Mouse (Mus musculus): Measurements from ENCODE around the gene Trappc1. TPM values are rescaled to one million over a fixed set of nuclear protein-coding genes. Genes with fewer than 3 reads are reported as not detected.

Gene Trappc1
- polyA plus RNA-seq, 1 experiment from 2014 or later = 215 TPM

DNA sequence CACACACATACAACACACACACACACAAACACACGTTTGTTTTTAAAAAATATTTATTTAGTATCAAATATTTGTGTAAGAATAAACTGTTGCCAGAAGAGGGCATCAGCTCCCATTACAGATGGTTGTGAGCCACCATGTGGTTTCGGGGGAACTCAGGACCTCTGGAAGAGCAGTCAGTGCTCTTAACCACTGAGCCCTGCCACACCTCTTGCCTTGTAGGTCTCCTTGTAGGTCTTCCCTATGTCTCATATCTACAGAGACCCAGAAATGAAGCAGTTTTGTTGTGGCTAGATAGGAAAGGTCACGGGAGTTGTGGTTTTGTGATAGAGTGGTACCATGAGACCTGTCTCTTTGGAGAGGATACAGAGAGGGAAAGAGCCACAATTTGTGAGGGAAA lies 10.1 kb downstream of the Trappc1 start:
- no peak overlapping the region for H3K27ac ChIP-seq (ENCODE audit: low read depth, low read length)
- H3K9me3 ChIP-seq (ENCODE audit: control insufficient read depth, low read length) = no peaks in the 10 kb centered on the region
- ATAC-seq (ENCODE audit: insufficient read depth, low FRiP score, low TSS enrichment) (no peak), DNase-seq (ENCODE audit: low spot score) (no peak)
- WGBS = 63% methylated on average over 3 of the region's 3 CpGs
- no peak overlapping the region for H3K9ac ChIP-seq (ENCODE audit: low read length)
- no peak overlapping the region for H3K4me2 ChIP-seq (ENCODE audit: low read depth)
- H3K36me3 ChIP-seq (ENCODE audit: control insufficient read depth, insufficient read depth, low read length) = no peaks in the 10 kb centered on the region
- no peak overlapping the region for H3K4me3 ChIP-seq (ENCODE audit: low read depth, low read length)
- H3K4me1 ChIP-seq (ENCODE audit: control insufficient read depth, insufficient read depth, low read length) = peaks cover 7% of the 10 kb centered on the region
- no peaks in the 10 kb centered on the region for H3K27me3 ChIP-seq (ENCODE audit: control insufficient read depth, insufficient read depth, low read length)

DNA sequence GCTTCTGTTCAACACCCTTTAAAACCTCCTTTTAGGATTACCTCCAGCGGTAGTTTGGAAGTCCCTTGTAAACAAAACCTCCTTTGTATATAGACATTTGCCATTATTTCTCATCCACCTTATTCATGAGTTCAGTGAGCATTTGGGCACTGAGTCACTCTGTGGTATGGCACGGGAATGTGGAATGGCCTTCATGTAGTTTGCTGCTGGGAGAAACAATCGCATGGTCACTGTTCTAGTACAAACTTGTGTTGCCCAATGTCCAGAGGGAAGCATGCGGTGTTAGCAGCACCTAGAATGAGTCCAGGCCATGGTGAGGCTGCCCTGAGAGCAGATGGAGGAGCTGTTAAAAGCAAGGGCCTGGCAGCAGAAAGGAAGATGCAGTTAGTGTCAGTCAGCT lies 11.0 kb downstream of the Trappc1 start:
- H3K4me3 ChIP-seq (ENCODE audit: low read depth, low read length) = no peak overlapping the region
- H3K36me3 ChIP-seq (ENCODE audit: control insufficient read depth, insufficient read depth, low read length) = no peaks in the 10 kb centered on the region
- no peak for DNase-seq (ENCODE audit: low spot score)
- H3K4me1 ChIP-seq (ENCODE audit: control insufficient read depth, insufficient read depth, low read length) = peaks cover 7% of the 10 kb centered on the region
- H3K4me2 ChIP-seq (ENCODE audit: low read depth) = no peak overlapping the region
- no peak overlapping the region for H3K9ac ChIP-seq (ENCODE audit: low read length)
- no peak for ATAC-seq (ENCODE audit: insufficient read depth, low FRiP score, low TSS enrichment)
- 0 out of 2 replicates have a peak, but pooled peaks cover 4% of the 10 kb centered on the region for H3K27me3 ChIP-seq (ENCODE audit: control insufficient read depth, insufficient read depth, low read length)
- WGBS = 69% methylated on average over 4 of the region's 4 CpGs
- H3K27ac ChIP-seq (ENCODE audit: low read depth, low read length) = no peak overlapping the region
- no peaks in the 10 kb centered on the region for H3K9me3 ChIP-seq (ENCODE audit: control insufficient read depth, low read length)

- Histone ChIP-seq H3K9me3 (ENCODE audit: control insufficient read depth, low read length) (no peaks in the 10 kb centered on the region), H3K4me1 (ENCODE audit: control insufficient read depth, insufficient read depth, low read length) (peaks cover 3% of the 10 kb centered on the region; the same call in 1 of the 2 replicates), H3K9ac (ENCODE audit: low read length) (peak within 1 kb of the TSS; percentile 63), H3K27ac (ENCODE audit: low read depth, low read length) (peak within 1 kb of the TSS; percentile 61), H3K36me3 (ENCODE audit: control insufficient read depth, insufficient read depth, low read length) (peaks cover 15% of the 10 kb centered on the region), H3K4me2 (ENCODE audit: low read depth) (peak within 1 kb of the TSS; percentile 66), H3K27me3 (ENCODE audit: control insufficient read depth, insufficient read depth, low read length) (0 out of 2 replicates have a peak, but pooled peaks cover 4% of the 10 kb centered on the region), H3K4me3 (ENCODE audit: low read depth, low read length) (peak within 1 kb of the TSS; percentile 42)
- peak; percentile 75 for ATAC-seq (ENCODE audit: insufficient read depth, low FRiP score, low TSS enrichment)
- WGBS = 2% methylated on average over 98 of the region's 99 CpGs
- peak; percentile 86 for DNase-seq (ENCODE audit: low spot score)
Measured at GRCm38 (mm10) chr11:69340161-69341131, 16.7 kb downstream of the Trappc1 start, which contains the start of gene Rnf227. Gene Rnf227 (plus strand): TSS chr11:69340461.

DNA sequence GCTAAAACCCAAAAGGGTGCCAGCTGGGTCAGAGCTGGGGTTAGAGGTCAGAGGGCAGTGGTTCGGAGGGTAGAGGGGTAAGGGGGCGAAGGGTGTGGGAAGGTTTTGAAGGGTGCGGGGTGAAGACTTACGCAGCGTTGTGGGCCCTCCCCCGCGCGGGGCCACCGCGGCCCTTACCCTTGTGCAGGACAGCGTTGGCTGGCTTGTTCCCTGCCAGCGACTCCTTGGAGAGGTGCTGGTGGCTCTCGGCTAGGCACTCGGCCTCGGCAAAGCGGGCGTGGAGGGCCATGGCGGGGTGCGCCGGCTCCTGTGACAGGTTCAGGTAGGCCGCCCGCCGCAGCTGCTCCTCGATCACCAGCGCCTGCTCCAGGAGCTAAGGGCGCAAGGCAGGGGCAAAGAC lies 22.7 kb downstream of the Trappc1 start:
- Histone ChIP-seq H3K4me2 (ENCODE audit: low read depth) (no peak overlapping the region), H3K4me3 (ENCODE audit: low read depth, low read length) (no peak overlapping the region), H3K9ac (ENCODE audit: low read length) (no peak overlapping the region), H3K9me3 (ENCODE audit: control insufficient read depth, low read length) (no peaks in the 10 kb centered on the region), H3K27ac (ENCODE audit: low read depth, low read length) (no peak overlapping the region), H3K27me3 (ENCODE audit: control insufficient read depth, insufficient read depth, low read length) (no peaks in the 10 kb centered on the region), H3K4me1 (ENCODE audit: control insufficient read depth, insufficient read depth, low read length) (no peaks in the 10 kb centered on the region), H3K36me3 (ENCODE audit: control insufficient read depth, insufficient read depth, low read length) (peaks cover 39% of the 10 kb centered on the region)
- no peak for DNase-seq (ENCODE audit: low spot score)
- no peak for ATAC-seq (ENCODE audit: insufficient read depth, low FRiP score, low TSS enrichment)
- 91% methylated on average over 26 of the region's 26 CpGs for whole genome bisulfite sequencing

GRCm38 (mm10) chr11:69356544-69356943 lies 32.8 kb downstream of the Trappc1 start:
- 93% methylated on average over 5 of the region's 5 CpGs for WGBS
- no peak overlapping the region for H3K27ac ChIP-seq (ENCODE audit: low read depth, low read length)
- no peaks in the 10 kb centered on the region for H3K4me1 ChIP-seq (ENCODE audit: control insufficient read depth, insufficient read depth, low read length)
- no peaks in the 10 kb centered on the region for H3K9me3 ChIP-seq (ENCODE audit: control insufficient read depth, low read length)
- H3K4me3 ChIP-seq (ENCODE audit: low read depth, low read length) = no peak overlapping the region
- DNase-seq (ENCODE audit: low spot score) = no peak
- H3K9ac ChIP-seq (ENCODE audit: low read length) = no peak overlapping the region
- no peak overlapping the region for H3K4me2 ChIP-seq (ENCODE audit: low read depth)
- ATAC-seq (ENCODE audit: insufficient read depth, low FRiP score, low TSS enrichment) = no peak
- H3K36me3 ChIP-seq (ENCODE audit: control insufficient read depth, insufficient read depth, low read length) = peaks cover 37% of the 10 kb centered on the region
- no peaks in the 10 kb centered on the region for H3K27me3 ChIP-seq (ENCODE audit: control insufficient read depth, insufficient read depth, low read length)

DNA sequence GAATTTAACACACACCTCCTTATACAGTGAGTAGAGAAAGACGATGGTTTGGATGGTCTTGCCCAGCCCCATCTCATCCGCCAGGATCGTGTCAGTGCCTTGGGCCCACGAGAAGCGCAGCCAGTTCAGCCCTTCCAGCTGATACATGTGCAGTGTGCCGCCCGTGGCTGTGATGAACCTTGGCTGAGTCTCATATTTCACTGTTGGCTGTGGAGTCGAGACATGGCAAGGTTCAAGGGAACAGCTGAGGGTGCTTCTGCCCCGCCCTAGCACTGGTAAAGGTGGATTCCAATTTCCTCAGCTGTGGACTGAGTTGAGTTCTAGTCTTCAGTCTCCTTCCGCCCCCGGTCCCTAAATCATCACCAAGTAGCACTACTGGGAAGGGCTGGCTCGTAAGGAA lies 33.9 kb downstream of the Trappc1 start:
- Histone ChIP-seq H3K9me3 (ENCODE audit: control insufficient read depth, low read length) (no peaks in the 10 kb centered on the region), H3K27ac (ENCODE audit: low read depth, low read length) (no peak overlapping the region), H3K27me3 (ENCODE audit: control insufficient read depth, insufficient read depth, low read length) (no peaks in the 10 kb centered on the region), H3K9ac (ENCODE audit: low read length) (no peak overlapping the region), H3K4me1 (ENCODE audit: control insufficient read depth, insufficient read depth, low read length) (no peaks in the 10 kb centered on the region), H3K36me3 (ENCODE audit: control insufficient read depth, insufficient read depth, low read length) (peaks cover 43% of the 10 kb centered on the region), H3K4me3 (ENCODE audit: low read depth, low read length) (no peak overlapping the region), H3K4me2 (ENCODE audit: low read depth) (no peak overlapping the region)
- ATAC-seq (ENCODE audit: insufficient read depth, low FRiP score, low TSS enrichment) (no peak), DNase-seq (ENCODE audit: low spot score) (no peak)
- 93% methylated on average over 12 of the region's 12 CpGs for WGBS

DNA sequence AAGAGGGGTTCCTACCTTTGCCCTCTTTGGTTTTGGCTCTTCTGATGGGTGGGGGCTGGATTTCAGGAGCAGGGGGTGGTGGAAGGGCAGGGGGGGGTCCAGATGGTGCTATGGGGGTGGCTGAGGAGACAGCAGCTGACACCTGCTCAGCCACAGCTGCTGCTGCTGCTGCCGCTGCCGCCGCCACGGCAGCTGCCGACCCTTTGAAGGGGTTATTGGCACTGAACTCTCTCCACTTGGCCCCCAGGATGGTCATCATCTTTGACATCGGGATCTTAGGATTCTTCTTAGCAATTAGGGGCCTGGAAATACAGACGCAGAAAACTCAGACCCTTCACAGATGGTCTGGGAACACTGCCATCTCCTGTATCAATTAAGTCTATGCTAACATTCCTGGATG lies 38.2 kb downstream of the Trappc1 start:
- Histone ChIP-seq H3K27ac (ENCODE audit: low read depth, low read length) (no peak overlapping the region), H3K4me2 (ENCODE audit: low read depth) (no peak overlapping the region), H3K36me3 (ENCODE audit: control insufficient read depth, insufficient read depth, low read length) (peaks cover 34% of the 10 kb centered on the region), H3K9me3 (ENCODE audit: control insufficient read depth, low read length) (no peaks in the 10 kb centered on the region), H3K9ac (ENCODE audit: low read length) (no peak overlapping the region), H3K4me1 (ENCODE audit: control insufficient read depth, insufficient read depth, low read length) (peaks cover 19% of the 10 kb centered on the region), H3K27me3 (ENCODE audit: control insufficient read depth, insufficient read depth, low read length) (no peaks in the 10 kb centered on the region), H3K4me3 (ENCODE audit: low read depth, low read length) (no peak overlapping the region)
- DNase-seq (ENCODE audit: low spot score) (no peak), ATAC-seq (ENCODE audit: insufficient read depth, low FRiP score, low TSS enrichment) (no peak)
- WGBS = 66% methylated on average over 7 of the region's 7 CpGs

DNA sequence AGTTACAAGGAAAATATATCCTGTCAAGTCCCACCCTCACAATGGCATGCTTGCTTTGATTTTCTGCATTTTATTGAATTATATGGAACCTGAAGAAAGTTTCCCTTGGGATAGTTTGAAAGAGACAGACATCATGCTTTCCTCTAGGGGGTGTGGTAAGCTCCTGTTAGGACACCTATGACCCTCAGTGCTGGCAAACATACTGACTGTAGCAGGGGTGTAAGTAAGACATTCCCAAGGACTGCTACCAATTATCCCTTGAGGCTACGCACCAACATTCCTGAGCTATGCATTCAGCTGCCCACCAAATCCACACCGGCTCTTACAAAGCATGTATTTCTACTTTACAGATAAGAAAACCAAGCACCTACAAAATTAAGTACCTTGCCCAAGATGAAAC lies 38.7 kb downstream of the Trappc1 start:
- DNase-seq (ENCODE audit: low spot score) = no peak
- H3K36me3 ChIP-seq (ENCODE audit: control insufficient read depth, insufficient read depth, low read length) = peaks cover 31% of the 10 kb centered on the region
- no peaks in the 10 kb centered on the region for H3K27me3 ChIP-seq (ENCODE audit: control insufficient read depth, insufficient read depth, low read length)
- no peak overlapping the region for H3K4me2 ChIP-seq (ENCODE audit: low read depth)
- no peak for ATAC-seq (ENCODE audit: insufficient read depth, low FRiP score, low TSS enrichment)
- 87% methylated on average over 2 of the region's 2 CpGs for WGBS
- H3K27ac ChIP-seq (ENCODE audit: low read depth, low read length) = no peak overlapping the region
- peaks cover 21% of the 10 kb centered on the region for H3K4me1 ChIP-seq (ENCODE audit: control insufficient read depth, insufficient read depth, low read length)
- H3K9ac ChIP-seq (ENCODE audit: low read length) = no peak overlapping the region
- H3K9me3 ChIP-seq (ENCODE audit: control insufficient read depth, low read length) = no peaks in the 10 kb centered on the region
- no peak overlapping the region for H3K4me3 ChIP-seq (ENCODE audit: low read depth, low read length)

- DNase-seq (ENCODE audit: low spot score) (no peak), ATAC-seq (ENCODE audit: insufficient read depth, low FRiP score, low TSS enrichment) (no peak)
- no peak overlapping the region for H3K4me3 ChIP-seq (ENCODE audit: low read depth, low read length)
- WGBS = 64% methylated on average over 8 of the region's 8 CpGs
- H3K9ac ChIP-seq (ENCODE audit: low read length) = peak overlapping the region; percentile 23; the same call in 1 of the 2 replicates
- peaks cover 26% of the 10 kb centered on the region for H3K4me1 ChIP-seq (ENCODE audit: control insufficient read depth, insufficient read depth, low read length)
- 0 out of 2 replicates have a peak overlapping the region, but pooled peaks have one; percentile 72 for H3K27ac ChIP-seq (ENCODE audit: low read depth, low read length)
- peak overlapping the region; percentile 84; the same call in 1 of the 2 replicates for H3K4me2 ChIP-seq (ENCODE audit: low read depth)
- no peaks in the 10 kb centered on the region for H3K27me3 ChIP-seq (ENCODE audit: control insufficient read depth, insufficient read depth, low read length)
- no peaks in the 10 kb centered on the region for H3K9me3 ChIP-seq (ENCODE audit: control insufficient read depth, low read length)
- H3K36me3 ChIP-seq (ENCODE audit: control insufficient read depth, insufficient read depth, low read length) = peaks cover 20% of the 10 kb centered on the region
Measured at GRCm38 (mm10) chr11:69364376-69364775, 40.6 kb downstream of the Trappc1 start.

Measured in neural tube, embryonic 11.5 days (tissue).